Mouse (Mus musculus) kidney, adult 2 months (tissue): ENCODE data around the gene Rgs12. TPM values are rescaled to one million over a fixed set of nuclear protein-coding genes. Genes with fewer than 3 reads are reported as not detected.

Source experiments
- DNase-seq: peaks from one replicate; pipeline ENCODE4 v3.0.0; 2021
- H3K27ac ChIP-seq: fragments of 200-500 bp; 2 replicates; pipeline ENCODE4 v1.5.1; 2012; ENCODE audit warnings: low read depth, low read length, control low read depth, inconsistent platforms; ENCODE audit not compliant: insufficient read depth
- H3K27me3 ChIP-seq: fragments of 200-500 bp; replicated peaks from 2 replicates; pipeline ENCODE4 v1.6.1; 2012; ENCODE audit warnings: mild to moderate bottlenecking, moderate library complexity, low read length, inconsistent platforms; ENCODE audit not compliant: control insufficient read depth, insufficient read depth
- H3K36me3 ChIP-seq: fragments of 200-500 bp; 2 replicates; pipeline ENCODE4 v1.6.1; 2012; ENCODE audit warnings: mild to moderate bottlenecking, moderate library complexity, low read length, inconsistent platforms; ENCODE audit not compliant: control insufficient read depth, insufficient read depth
- H3K4me1 ChIP-seq: fragments of 200-500 bp; 2 replicates; pipeline ENCODE4 v1.6.1; 2011; ENCODE audit warnings: low read length; ENCODE audit not compliant: control insufficient read depth, insufficient read depth
- H3K4me3 ChIP-seq: fragments of 200-500 bp; 2 replicates; pipeline ENCODE4 v1.5.1; 2011; ENCODE audit warnings: mild to moderate bottlenecking, low read depth, low read length, control low read depth; ENCODE audit not compliant: insufficient read depth
- CTCF ChIP-seq: fragments of 200-500 bp; conservative IDR thresholded peaks from 2 replicates; pipeline ENCODE4 v1.5.1; 2011; ENCODE audit warnings: low read depth, mild to moderate bottlenecking, control low read depth, low read length, moderate library complexity, mixed read lengths; ENCODE audit not compliant: insufficient read depth, insufficient read length
- POLR2A ChIP-seq: fragments of 200-500 bp; IDR thresholded peaks from one replicate; pipeline ENCODE4 v1.6.1; 2011; ENCODE audit warnings: low read depth, low read length, control low read depth
- WGBS: fragments of 180-500 bp; shearing (Covaris S2); methylation state at CpG from one replicate; pipeline ENCODE4 v1.1.7; 2018; 5-methylcytosine and 5-hydroxymethylcytosine counted together
- polyA plus RNA-seq: library from polyadenylated mRNA; depleted of rRNA; stranded (reverse); fragments of >200 nt; gene quantifications from 2 replicates; pipeline ENCODE4 v1.2.3, GENCODE M21; 2012

Rgs12 gene
- polyA plus RNA-seq, 1 experiment: 20.7 TPM

DNA sequence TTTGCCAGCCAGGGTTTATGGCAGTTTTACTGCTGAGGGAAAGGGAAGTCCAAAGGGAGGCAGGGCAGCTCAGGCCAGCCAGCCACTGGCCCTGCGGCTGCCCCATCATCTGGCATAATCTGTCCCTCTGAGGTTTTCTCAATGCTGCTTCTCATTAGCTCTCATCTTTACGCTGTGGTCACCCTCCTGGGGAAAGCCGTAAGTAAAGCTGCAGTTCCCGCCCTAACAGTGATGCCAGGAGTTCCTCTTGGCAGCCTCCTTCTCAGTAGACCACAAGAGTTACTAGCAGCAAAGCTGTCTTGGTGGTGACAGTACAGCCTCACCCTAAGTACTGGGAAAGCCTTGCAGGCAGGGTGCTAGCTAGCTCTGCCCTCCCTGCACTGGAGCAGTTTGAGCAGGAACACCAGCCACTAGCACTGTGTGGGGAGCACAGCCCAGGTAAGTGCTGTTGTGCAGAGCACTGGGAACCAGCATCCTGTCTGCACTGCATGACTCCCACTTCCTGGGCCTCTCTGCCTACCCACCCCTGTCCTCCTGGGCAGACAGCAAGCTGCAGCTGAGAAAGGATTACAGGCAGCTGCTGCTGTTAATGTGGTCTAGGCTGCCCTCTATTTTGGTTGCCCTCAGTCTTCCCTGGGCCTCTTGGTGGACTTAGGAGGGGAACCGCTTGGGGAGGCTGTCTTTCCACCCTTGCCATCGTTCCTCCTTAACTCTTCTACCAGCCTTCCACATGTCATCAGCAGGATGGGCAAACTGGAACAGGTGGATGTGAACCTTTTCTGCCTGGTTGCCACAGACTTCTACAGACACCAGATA is 41.1 kb upstream of the Rgs12 start, which contains the start of gene Msantd1:
TSS of gene Msantd1 (plus strand) at position 103 of the 816 bp plus-strand sequence.
- TF ChIP-seq POLR2A: no peak
- no peak for TF ChIP-seq CTCF
- no peaks in the 10 kb centered on the region for H3K4me1 ChIP-seq
- peaks cover 1% of the 10 kb centered on the region; the same call in 1 of the 2 replicates for H3K36me3 ChIP-seq
- no peak for DNase-seq
- H3K27me3 ChIP-seq: no peaks in the 10 kb centered on the region
- H3K4me3 ChIP-seq: no peak within 1 kb of the TSS
- 84% methylated on average over 6 of the region's 6 CpGs for WGBS
- peak within 1 kb of the TSS; percentile 61; the same call in 1 of the 2 replicates for H3K27ac ChIP-seq

DNA sequence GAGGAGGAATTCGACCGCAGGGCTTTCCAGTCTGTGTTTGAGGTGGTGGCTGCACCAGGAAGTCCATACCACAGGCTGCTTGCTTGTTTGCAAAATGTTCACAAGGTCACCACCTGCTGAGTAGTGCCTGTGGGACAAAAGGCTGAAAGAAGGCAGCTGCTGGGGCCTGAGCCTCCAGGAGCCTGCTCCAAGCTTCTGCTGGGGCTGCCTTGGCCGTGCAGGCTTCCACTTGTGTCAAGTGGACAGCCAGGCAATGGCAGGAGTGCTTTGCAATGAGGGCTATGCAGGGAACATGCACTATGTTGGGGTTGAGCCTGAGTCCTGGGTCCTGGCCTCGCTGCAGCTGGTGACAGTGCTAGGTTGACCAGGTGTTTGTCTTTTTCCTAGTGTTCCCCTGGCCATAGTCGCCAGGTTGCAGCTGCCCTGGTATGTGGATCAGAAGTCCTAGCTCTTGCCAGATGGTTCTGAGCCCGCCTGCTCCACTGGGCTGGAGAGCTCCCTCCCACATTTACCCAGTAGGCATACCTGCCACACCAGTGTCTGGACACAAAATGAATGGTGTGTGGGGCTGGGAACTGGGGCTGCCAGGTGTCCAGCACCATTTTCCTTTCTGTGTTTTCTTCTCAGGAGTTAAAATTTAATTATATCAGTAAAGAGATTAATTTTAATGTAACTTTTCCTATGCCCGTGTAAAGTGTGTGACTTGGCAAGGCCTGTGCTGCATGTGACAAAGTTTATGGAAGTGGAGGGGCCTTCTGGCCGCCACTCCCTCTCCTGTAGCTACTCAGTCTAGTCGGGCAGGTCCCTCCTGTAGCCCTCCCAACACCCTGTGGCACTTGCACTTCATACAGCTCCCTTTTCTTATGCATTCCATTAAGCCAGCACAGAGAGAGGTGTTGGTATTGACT is 40.3 kb upstream of the Rgs12 start:
- no peak for TF ChIP-seq CTCF
- TF ChIP-seq POLR2A: no peak
- Histone ChIP-seq H3K27ac (peak overlapping the region; percentile 61; the same call in 1 of the 2 replicates), H3K27me3 (no peaks in the 10 kb centered on the region), H3K36me3 (peaks cover 1% of the 10 kb centered on the region; the same call in 1 of the 2 replicates), H3K4me1 (no peaks in the 10 kb centered on the region), H3K4me3 (no peak overlapping the region)
- peak; percentile 32 for DNase-seq
- WGBS: 58% methylated on average over 9 of the region's 9 CpGs

GRCm38 (mm10) chr5:34909634-34910503 is 39.4 kb upstream of the Rgs12 start:
- H3K27me3 ChIP-seq: no peaks in the 10 kb centered on the region
- H3K27ac ChIP-seq: no peak overlapping the region
- TF ChIP-seq POLR2A (no peak), CTCF (no peak)
- peaks cover 1% of the 10 kb centered on the region; the same call in 1 of the 2 replicates for H3K36me3 ChIP-seq
- H3K4me1 ChIP-seq: no peaks in the 10 kb centered on the region
- DNase-seq: no peak
- H3K4me3 ChIP-seq: no peak overlapping the region
- WGBS: 100% methylated on average over 1 of the region's 1 CpGs

DNA sequence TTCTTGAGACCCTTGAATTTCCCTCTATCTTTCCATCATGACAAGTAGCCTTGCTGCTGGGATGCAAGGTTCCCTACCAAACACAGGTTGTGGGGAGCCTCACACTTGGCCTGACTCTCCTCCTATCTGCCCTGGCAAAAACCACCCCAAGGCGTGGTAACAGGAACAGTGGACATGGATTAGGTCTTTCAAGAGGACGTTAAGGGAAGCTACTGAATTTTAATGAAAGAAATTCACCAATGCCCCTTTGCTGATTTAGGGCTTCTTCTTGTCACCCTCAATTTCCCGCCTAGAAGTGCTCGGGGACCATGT is 38.8 kb upstream of the Rgs12 start:
- Histone ChIP-seq H3K36me3 (peaks cover 1% of the 10 kb centered on the region; the same call in 1 of the 2 replicates), H3K4me3 (no peak overlapping the region), H3K27ac (no peak overlapping the region), H3K4me1 (no peaks in the 10 kb centered on the region), H3K27me3 (no peaks in the 10 kb centered on the region)
- no peak for DNase-seq
- no peak for TF ChIP-seq CTCF
- 81% methylated on average over 4 of the region's 4 CpGs for WGBS

DNA sequence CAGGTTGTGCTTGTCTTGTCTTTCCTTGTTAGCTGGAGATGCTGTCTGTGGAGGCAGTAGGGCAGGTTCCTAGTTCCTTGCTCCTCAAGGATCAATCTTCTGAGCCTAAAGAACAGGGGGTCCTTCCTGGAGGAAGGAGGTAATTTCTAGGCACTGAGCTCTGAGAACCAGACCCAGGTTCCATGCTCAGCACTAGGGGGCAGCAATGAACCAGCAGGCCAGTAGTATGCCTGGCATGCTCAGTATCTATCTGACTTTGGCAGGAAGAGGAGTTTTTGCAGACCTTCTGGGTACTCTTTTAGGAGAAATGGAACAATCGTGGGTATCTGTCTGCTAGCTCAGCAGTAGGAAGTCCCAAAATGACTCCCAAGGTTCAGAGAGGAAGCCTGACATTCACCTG is 33.4 kb upstream of the Rgs12 start:
- Histone ChIP-seq H3K27me3 (no peaks in the 10 kb centered on the region), H3K4me3 (no peak overlapping the region), H3K27ac (no peak overlapping the region), H3K4me1 (no peaks in the 10 kb centered on the region), H3K36me3 (no peaks in the 10 kb centered on the region)
- DNase-seq: peak; percentile 75
- TF ChIP-seq POLR2A (no peak), CTCF (peak; percentile 95)
- WGBS: 3% methylated on average over 1 of the region's 1 CpGs

GRCm38 (mm10) chr5:34917234-34917655 is 32.0 kb upstream of the Rgs12 start:
- no peak for TF ChIP-seq CTCF
- no peak for TF ChIP-seq POLR2A
- WGBS: 76% methylated on average over 10 of the region's 10 CpGs
- Histone ChIP-seq H3K27me3 (no peaks in the 10 kb centered on the region), H3K4me1 (no peaks in the 10 kb centered on the region), H3K36me3 (no peaks in the 10 kb centered on the region), H3K27ac (no peak overlapping the region), H3K4me3 (no peak overlapping the region)
- no peak for DNase-seq

GRCm38 (mm10) chr5:34918785-34919184 is 30.5 kb upstream of the Rgs12 start:
- Histone ChIP-seq H3K4me3 (no peak overlapping the region), H3K27me3 (no peaks in the 10 kb centered on the region), H3K4me1 (no peaks in the 10 kb centered on the region), H3K27ac (no peak overlapping the region), H3K36me3 (no peaks in the 10 kb centered on the region)
- no peak for TF ChIP-seq CTCF
- TF ChIP-seq POLR2A: no peak
- no peak for DNase-seq
- WGBS: 84% methylated on average over 3 of the region's 3 CpGs
